Mouse (Mus musculus): Measurements from ENCODE around the gene Glt28d2. TPM values are rescaled to one million over a fixed set of nuclear protein-coding genes. Genes with fewer than 3 reads are reported as not detected.
A peak's percentile ranks its signal among the peaks of the same experiment; 100 is the strongest.

Glt28d2 gene
- total RNA-seq (2014; rRNA removed) (0.37 TPM in 1 of 2 replicates, not detected in the other), polyA plus RNA-seq (2015; fragmentation: Nextera tagmentation; extraction: Ambion mirVana) (0.34 and 0.43 TPM in 2 replicates)

DNA sequence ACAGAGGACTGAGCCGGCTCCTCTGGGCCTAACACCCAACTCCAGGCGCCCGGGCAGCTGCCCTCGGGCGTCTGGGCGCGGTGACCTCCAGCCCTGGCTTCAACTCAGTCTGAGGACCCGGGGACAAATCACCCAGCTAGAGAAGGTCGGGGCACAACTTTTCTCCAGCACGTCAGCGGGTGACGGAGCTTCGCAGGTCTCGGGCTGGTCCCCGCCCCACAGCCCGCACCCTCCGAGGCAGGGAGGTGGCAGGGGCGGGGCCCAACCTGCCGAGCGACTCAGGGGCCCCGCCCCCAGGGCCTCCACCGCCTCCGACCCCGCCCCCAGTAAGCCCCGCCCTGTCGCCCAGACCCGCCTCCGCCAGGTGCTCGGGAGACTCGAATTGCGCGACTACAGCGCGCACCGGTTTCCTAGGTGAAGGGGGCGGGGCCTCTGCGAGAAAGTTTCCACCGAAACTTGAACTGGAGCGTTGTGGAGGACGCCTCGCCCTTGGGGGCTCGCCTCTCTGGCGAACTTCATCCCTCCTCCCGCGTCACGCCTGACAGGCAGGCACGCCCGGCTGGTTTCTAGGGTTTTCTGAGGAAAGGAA, at the start of gene Glt28d2, which contains the start of gene Gm37240:
Glt28d2 (minus strand) TSS at position 278 of the 589 bp plus-strand sequence.
Gm37240 (minus strand) TSS at position 280 of the 589 bp plus-strand sequence.
- Histone ChIP-seq H3K4me3 (ENCODE audit: low read length) (peak within 1 kb of the TSS; percentile 57), H3K27me3 (ENCODE audit: insufficient read depth, low read length) (0 out of 2 replicates have a peak, but pooled peaks cover 3% of the 10 kb centered on the region), H3K9ac (replicated peaks; ENCODE audit: low read length) (peak within 1 kb of the TSS; percentile 40; the same call in 1 of the 2 replicates), H3K27ac (no peak within 1 kb of the TSS), H3K4me1 (ENCODE audit: insufficient read depth, low read length) (no peaks in the 10 kb centered on the region), H3K36me3 (ENCODE audit: insufficient read depth, low read length) (no peaks in the 10 kb centered on the region), H3K4me2 (ENCODE audit: low read depth, low read length) (peak within 1 kb of the TSS; percentile 98), H3K9me3 (ENCODE audit: low read length) (no peaks in the 10 kb centered on the region)
- TF ChIP-seq CTCF (IDR thresholded peaks at IDR 0.05; ENCODE audit: low read depth): no peak
- WGBS: under 1% methylated on average over 47 of the region's 48 CpGs
- DNase-seq (ENCODE audit: low spot score) (peak; percentile 69), ATAC-seq (peak; percentile 81)

DNA sequence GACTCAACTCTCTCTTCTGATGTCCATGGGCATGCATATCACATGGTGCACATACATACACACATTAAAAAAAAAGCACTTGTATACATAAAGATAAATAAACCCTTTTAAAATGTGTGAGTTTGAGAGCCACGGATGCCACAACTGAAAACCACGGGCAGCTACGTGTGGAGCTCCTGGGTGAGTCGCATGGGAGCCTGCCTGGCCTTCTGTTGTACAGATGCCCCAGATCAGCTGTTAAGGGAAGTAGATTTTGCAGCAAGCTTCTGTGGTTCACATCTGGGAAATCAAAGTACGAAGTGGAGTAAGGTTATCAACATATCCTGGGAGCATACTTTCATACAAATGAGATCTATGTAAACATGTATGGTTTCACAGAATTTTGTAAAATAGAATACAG, 46.3 kb upstream of the Glt28d2 start:
- no peak for ATAC-seq
- no peak overlapping the region for H3K9ac ChIP-seq (replicated peaks; ENCODE audit: low read length)
- TF ChIP-seq CTCF (IDR thresholded peaks at IDR 0.05; ENCODE audit: low read depth): no peak

GRCm38 (mm10) chr3:85931859-85932258, 44.5 kb upstream of the Glt28d2 start:
- Histone ChIP-seq H3K9ac (replicated peaks; ENCODE audit: low read length) (no peak overlapping the region), H3K9me3 (ENCODE audit: low read length) (no peaks in the 10 kb centered on the region), H3K36me3 (ENCODE audit: insufficient read depth, low read length) (no peaks in the 10 kb centered on the region), H3K27ac (no peak overlapping the region), H3K27me3 (ENCODE audit: insufficient read depth, low read length) (no peaks in the 10 kb centered on the region), H3K4me3 (ENCODE audit: low read length) (no peak overlapping the region), H3K4me1 (ENCODE audit: insufficient read depth, low read length) (no peaks in the 10 kb centered on the region), H3K4me2 (ENCODE audit: low read depth, low read length) (no peak overlapping the region)
- ATAC-seq: no peak
- TF ChIP-seq CTCF (IDR thresholded peaks at IDR 0.05; ENCODE audit: low read depth): no peak
- 85% methylated on average over 6 of the region's 6 CpGs for WGBS
- no peak for DNase-seq (ENCODE audit: low spot score)

More for the DNA sequence above, 46.3 kb upstream of the Glt28d2 start:
- H3K4me3 ChIP-seq (ENCODE audit: low read length): no peak overlapping the region
- no peak overlapping the region for H3K4me2 ChIP-seq (ENCODE audit: low read depth, low read length)
- H3K36me3 ChIP-seq (ENCODE audit: insufficient read depth, low read length): no peaks in the 10 kb centered on the region
- 85% methylated on average over 5 of the region's 5 CpGs for WGBS
- no peaks in the 10 kb centered on the region for H3K27me3 ChIP-seq (ENCODE audit: insufficient read depth, low read length)
- no peaks in the 10 kb centered on the region for H3K9me3 ChIP-seq (ENCODE audit: low read length)
- DNase-seq (ENCODE audit: low spot score): no peak
- no peaks in the 10 kb centered on the region for H3K4me1 ChIP-seq (ENCODE audit: insufficient read depth, low read length)
- no peak overlapping the region for H3K27ac ChIP-seq

DNA sequence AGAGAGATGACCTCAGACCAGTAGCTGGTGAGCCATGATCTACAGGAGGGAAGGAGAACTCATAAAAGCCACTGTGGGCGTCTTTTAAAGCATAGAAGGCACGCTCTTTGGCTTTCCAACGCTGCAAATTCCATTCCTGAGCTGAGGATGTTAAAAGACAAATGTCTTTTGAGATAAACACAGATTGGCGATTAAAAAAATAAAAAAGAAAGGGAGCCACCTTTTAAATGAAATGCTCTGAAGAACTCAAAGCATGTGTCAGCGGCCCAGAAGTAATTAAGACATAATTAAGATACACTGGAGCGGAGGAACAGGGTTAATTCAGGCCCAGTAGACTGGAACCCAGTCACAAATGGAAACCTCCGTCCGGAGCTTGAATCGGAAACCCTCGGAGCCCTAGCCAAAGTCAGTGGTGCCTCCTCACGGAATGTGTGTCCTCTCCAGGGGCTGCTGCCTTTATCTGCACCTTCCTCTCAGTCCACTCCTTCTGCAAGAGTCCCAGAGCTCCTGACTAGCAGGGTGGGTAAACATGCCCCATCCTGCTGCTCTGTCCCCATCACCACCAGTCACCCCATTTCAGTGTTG, 43.4 kb upstream of the Glt28d2 start:
- no peak for ATAC-seq
- Histone ChIP-seq H3K9me3 (ENCODE audit: low read length) (no peaks in the 10 kb centered on the region), H3K27ac (no peak overlapping the region), H3K9ac (replicated peaks; ENCODE audit: low read length) (no peak overlapping the region), H3K4me3 (ENCODE audit: low read length) (no peak overlapping the region), H3K4me2 (ENCODE audit: low read depth, low read length) (no peak overlapping the region), H3K36me3 (ENCODE audit: insufficient read depth, low read length) (no peaks in the 10 kb centered on the region), H3K4me1 (ENCODE audit: insufficient read depth, low read length) (no peaks in the 10 kb centered on the region), H3K27me3 (ENCODE audit: insufficient read depth, low read length) (no peaks in the 10 kb centered on the region)
- no peak for DNase-seq (ENCODE audit: low spot score)
- TF ChIP-seq CTCF (IDR thresholded peaks at IDR 0.05; ENCODE audit: low read depth): no peak
- 34% methylated on average over 11 of the region's 11 CpGs for WGBS

DNA sequence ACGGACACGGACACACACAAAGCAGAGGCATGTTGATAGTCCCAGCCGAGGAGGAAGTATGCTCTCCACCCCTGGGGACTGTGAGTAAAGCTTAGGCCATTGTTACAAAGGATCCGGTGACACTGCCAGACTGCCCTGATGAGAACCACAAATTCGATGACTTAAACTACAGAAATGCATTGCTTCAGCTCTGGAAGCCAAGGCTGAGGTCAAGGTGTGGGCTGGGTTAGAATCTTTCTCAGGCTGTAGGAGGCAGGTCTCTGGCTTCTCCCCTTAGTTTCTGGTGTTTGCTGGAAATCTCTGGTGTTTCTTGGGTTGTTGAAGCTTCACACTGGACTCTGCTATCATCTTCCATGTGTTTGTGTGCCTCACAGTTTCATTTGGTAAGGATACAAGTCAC, 42.4 kb upstream of the Glt28d2 start:
- Histone ChIP-seq H3K4me3 (ENCODE audit: low read length) (no peak overlapping the region), H3K36me3 (ENCODE audit: insufficient read depth, low read length) (no peaks in the 10 kb centered on the region), H3K9me3 (ENCODE audit: low read length) (no peaks in the 10 kb centered on the region), H3K27me3 (ENCODE audit: insufficient read depth, low read length) (no peaks in the 10 kb centered on the region), H3K9ac (replicated peaks; ENCODE audit: low read length) (no peak overlapping the region), H3K27ac (no peak overlapping the region), H3K4me2 (ENCODE audit: low read depth, low read length) (no peak overlapping the region), H3K4me1 (ENCODE audit: insufficient read depth, low read length) (no peaks in the 10 kb centered on the region)
- DNase-seq (ENCODE audit: low spot score): no peak
- no peak for TF ChIP-seq CTCF (IDR thresholded peaks at IDR 0.05; ENCODE audit: low read depth)
- no peak for ATAC-seq
- WGBS: 81% methylated on average over 5 of the region's 5 CpGs

GRCm38 (mm10) chr3:85928140-85928611, 40.9 kb upstream of the Glt28d2 start:
- ATAC-seq (peak; percentile 84), DNase-seq (ENCODE audit: low spot score) (peak; percentile 50)
- H3K9me3 ChIP-seq (ENCODE audit: low read length): no peaks in the 10 kb centered on the region
- H3K9ac ChIP-seq (replicated peaks; ENCODE audit: low read length): no peak overlapping the region
- 0 out of 2 replicates have a peak overlapping the region, but pooled peaks have one; percentile 26 for H3K27ac ChIP-seq
- no peaks in the 10 kb centered on the region for H3K36me3 ChIP-seq (ENCODE audit: insufficient read depth, low read length)
- no peak overlapping the region for H3K4me2 ChIP-seq (ENCODE audit: low read depth, low read length)
- H3K4me1 ChIP-seq (ENCODE audit: insufficient read depth, low read length): no peaks in the 10 kb centered on the region
- 72% methylated on average over 5 of the region's 5 CpGs for WGBS
- H3K27me3 ChIP-seq (ENCODE audit: insufficient read depth, low read length): no peaks in the 10 kb centered on the region
- TF ChIP-seq CTCF (IDR thresholded peaks at IDR 0.05; ENCODE audit: low read depth): no peak
- H3K4me3 ChIP-seq (ENCODE audit: low read length): no peak overlapping the region

DNA sequence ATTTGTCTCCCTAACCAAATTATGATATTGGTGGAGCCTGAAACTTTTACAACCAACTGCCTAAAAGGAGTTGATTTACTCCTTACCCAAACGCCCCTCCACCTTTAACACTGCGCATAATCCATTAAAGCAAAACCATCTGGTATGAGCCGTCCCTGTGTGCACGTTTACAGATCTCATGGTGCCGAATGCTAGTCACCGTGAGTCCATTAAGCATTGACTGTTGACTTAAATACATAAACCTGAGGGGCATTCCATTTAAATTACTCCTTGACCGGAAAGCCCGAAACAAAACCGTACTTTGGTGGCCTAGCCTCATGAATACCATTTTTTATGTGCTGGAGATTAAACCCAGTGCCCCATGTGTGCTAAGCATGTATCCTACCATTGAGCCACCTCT, 40.0 kb upstream of the Glt28d2 start:
- no peak for DNase-seq (ENCODE audit: low spot score)
- H3K27me3 ChIP-seq (ENCODE audit: insufficient read depth, low read length): no peaks in the 10 kb centered on the region
- ATAC-seq: no peak
- no peak overlapping the region for H3K4me2 ChIP-seq (ENCODE audit: low read depth, low read length)
- H3K27ac ChIP-seq: no peak overlapping the region
- no peak overlapping the region for H3K9ac ChIP-seq (replicated peaks; ENCODE audit: low read length)
- no peaks in the 10 kb centered on the region for H3K4me1 ChIP-seq (ENCODE audit: insufficient read depth, low read length)
- H3K4me3 ChIP-seq (ENCODE audit: low read length): no peak overlapping the region
- no peak for TF ChIP-seq CTCF (IDR thresholded peaks at IDR 0.05; ENCODE audit: low read depth)
- H3K36me3 ChIP-seq (ENCODE audit: insufficient read depth, low read length): no peaks in the 10 kb centered on the region
- no peaks in the 10 kb centered on the region for H3K9me3 ChIP-seq (ENCODE audit: low read length)
- WGBS: 83% methylated on average over 9 of the region's 9 CpGs
